14 mouse cellular contexts compared by ENCODE assay signal in the genomic region with DNA sequence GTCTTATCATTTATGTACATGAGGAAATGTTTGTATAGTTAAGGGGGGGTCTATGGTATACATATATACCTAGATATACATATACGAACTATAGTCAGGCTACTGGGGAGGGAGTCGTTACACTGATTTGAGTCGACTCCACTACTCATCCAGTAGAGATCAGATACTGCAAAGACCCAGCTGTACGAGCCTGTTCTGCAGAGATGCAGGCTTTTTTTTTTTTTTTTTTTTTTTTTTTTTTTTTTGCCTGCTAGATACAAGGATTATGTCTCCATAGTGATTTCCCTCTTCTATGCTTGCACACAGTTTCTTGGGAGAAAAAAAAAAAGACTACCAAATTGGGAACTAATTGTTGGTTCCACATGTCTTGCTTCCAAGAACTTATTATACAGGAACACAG.
"Had no signal": no experiment of that assay in that cellular context is flagged by ENCODE, and none has a peak within 500 bp of the region (broad histone marks: within the 10 kb centered on the region; RNA-seq: fewer than 3 reads in every experiment).

No protein-coding gene starts in this region.

- H3K4me3 ChIP-seq: intestine, embryonic 15.5 days; kidney, embryonic 15.5 days; limb, embryonic 13.5 days; neural tube, embryonic 13.5 days had no signal

- H3K36me3 ChIP-seq: intestine, embryonic 15.5 days; kidney, embryonic 15.5 days; limb, embryonic 13.5 days had no signal

- H3K9me3 ChIP-seq: intestine, embryonic 15.5 days; kidney, embryonic 15.5 days; limb, embryonic 13.5 days; neural tube, embryonic 13.5 days had no signal

- H3K4me2 ChIP-seq: intestine, embryonic 15.5 days; kidney, embryonic 15.5 days; limb, embryonic 13.5 days; neural tube, embryonic 13.5 days had no signal

- H3K4me1 ChIP-seq: intestine, embryonic 15.5 days; limb, embryonic 13.5 days; neural tube, embryonic 13.5 days had no signal

- H3K27me3 ChIP-seq: intestine, embryonic 15.5 days; kidney, embryonic 15.5 days; limb, embryonic 13.5 days; neural tube, embryonic 13.5 days had no signal

- H3K27ac ChIP-seq: intestine, embryonic 15.5 days; kidney, embryonic 15.5 days; limb, embryonic 13.5 days; liver, embryonic 14.5 days; neural tube, embryonic 13.5 days had no signal

- DNase-seq: kidney, adult 2 months; kidney, postnatal 25 days; layer of hippocampus, adult 9-11 months; left cerebral cortex, postnatal 4 days; lung, adult 18-20 months; right cerebral cortex, postnatal 4 days; spleen, adult 18-20 months; thymus, adult 18-20 months; thymus, postnatal 14 days had no signal

- ATAC-seq: intestine, embryonic 15.5 days had no signal

- H3K9ac ChIP-seq: intestine, embryonic 15.5 days; kidney, embryonic 15.5 days; limb, embryonic 13.5 days; liver, embryonic 14.5 days; neural tube, embryonic 13.5 days had no signal
